Mouse (Mus musculus) forebrain, embryonic 13.5 days (tissue): ENCODE data around the gene Spout1. TPM values are rescaled to one million over a fixed set of nuclear protein-coding genes. Genes with fewer than 3 reads are reported as not detected.
"Not testable (repeated sequence)": the region's sequence is repeated elsewhere in the genome, so short reads cannot be mapped to it uniquely, and the experiment has no call there.

Experiments used
- ATAC-seq: fragments of 200-750 bp; cut with Nextera tagmentation; 2 replicates; pipeline ENCODE4 v1.8.0; 2017
- H3K27ac ChIP-seq: fragments of 300-500 bp; sonication (generic); 2 replicates; pipeline ENCODE4 v1.5.1; 2015; ENCODE audit warnings: inconsistent platforms, mild to moderate bottlenecking, moderate library complexity
- H3K27me3 ChIP-seq: fragments of 300-500 bp; sonication (generic); 2 replicates; pipeline ENCODE4 v1.6.1; 2015; ENCODE audit warnings: mild to moderate bottlenecking, inconsistent platforms
- H3K36me3 ChIP-seq: fragments of 300-500 bp; sonication (generic); 2 replicates; pipeline ENCODE4 v1.6.1; 2015; ENCODE audit warnings: mild to moderate bottlenecking, inconsistent platforms; ENCODE audit not compliant: poor library complexity, severe bottlenecking
- H3K4me1 ChIP-seq: fragments of 300-500 bp; sonication (generic); 2 replicates; pipeline ENCODE4 v1.6.1; 2015; ENCODE audit warnings: inconsistent platforms
- H3K4me2 ChIP-seq: fragments of 300-500 bp; sonication (generic); 2 replicates; pipeline ENCODE4 v1.6.1; 2015; ENCODE audit warnings: inconsistent platforms, mild to moderate bottlenecking, moderate library complexity
- H3K4me3 ChIP-seq: fragments of 300-500 bp; sonication (generic); 2 replicates; pipeline ENCODE4 v1.5.1; 2015; ENCODE audit warnings: mild to moderate bottlenecking, inconsistent platforms
- H3K9ac ChIP-seq: fragments of 300-500 bp; sonication (generic); 2 replicates; pipeline ENCODE4 v1.6.1; 2015; ENCODE audit warnings: mild to moderate bottlenecking, inconsistent platforms
- H3K9me3 ChIP-seq: fragments of 300-500 bp; sonication (generic); replicated peaks from 2 replicates; pipeline ENCODE4 v1.6.1; 2016; ENCODE audit warnings: inconsistent platforms
- WGBS: fragments of 180-500 bp; shearing (Covaris S2); methylation state at CpG from one replicate; pipeline ENCODE4 v1.1.7; 2015; 5-methylcytosine and 5-hydroxymethylcytosine counted together
- polyA plus RNA-seq: library from polyadenylated mRNA; unstranded; fragments of >200 nt; fragmentation: Nextera tagmentation; extraction: Ambion mirVana; gene quantifications from 2 replicates; pipeline ENCODE4 v1.2.1, GENCODE M21; 2015

Spout1 gene
- polyA plus RNA-seq, 1 experiment from 2014 or later = 62.1 TPM

DNA sequence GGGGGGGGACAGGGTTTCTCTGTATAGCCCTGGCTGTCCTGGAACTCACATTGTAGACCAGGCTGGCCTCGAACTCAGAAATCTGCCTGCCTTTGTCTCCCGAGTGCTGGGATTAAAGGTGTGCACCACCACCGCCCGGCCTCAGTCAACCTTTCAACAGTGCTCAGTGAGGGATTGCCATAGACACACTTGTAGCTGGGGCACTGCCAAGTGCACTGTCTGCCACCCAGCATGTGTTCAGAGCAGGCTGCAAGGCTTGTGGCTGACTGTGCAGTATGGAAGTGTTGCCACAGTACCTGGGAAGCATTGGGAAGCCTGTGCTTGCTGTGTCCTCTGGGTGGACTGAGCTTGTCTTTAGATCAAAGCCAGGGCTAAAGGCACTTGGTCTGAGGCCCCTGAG lies 38.2 kb downstream of the Spout1 start:
- not testable (repeated sequence) for H3K9me3 ChIP-seq, H3K4me1 ChIP-seq, H3K27ac ChIP-seq, H3K4me2 ChIP-seq, H3K4me3 ChIP-seq, ATAC-seq, H3K27me3 ChIP-seq, H3K9ac ChIP-seq
- 91% methylated on average over 4 of the region's 4 CpGs for WGBS
- H3K36me3 ChIP-seq = peaks cover 88% of the 10 kb centered on the region

DNA sequence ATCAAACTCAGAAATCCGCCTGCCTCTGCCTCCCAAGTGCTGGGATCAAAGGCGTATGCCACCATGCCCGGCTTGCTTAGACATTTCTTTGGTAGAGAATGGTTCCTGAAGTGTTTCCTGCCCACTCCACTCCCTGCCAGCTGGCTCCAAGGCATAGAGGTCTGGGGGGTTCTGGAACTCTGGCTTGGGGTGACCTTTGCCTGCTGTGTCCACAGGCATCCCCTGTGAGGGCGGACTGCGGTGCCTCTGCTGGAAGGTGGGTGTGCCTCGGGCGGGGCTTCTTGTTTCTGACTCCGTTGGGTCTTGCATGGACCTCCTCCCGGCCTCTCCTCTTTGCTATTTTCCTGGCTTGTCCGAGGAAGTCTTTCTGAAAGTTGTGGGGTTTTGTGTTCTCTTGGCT lies 41.8 kb downstream of the Spout1 start:
- H3K9ac ChIP-seq = no peak overlapping the region
- no peak for ATAC-seq
- H3K27me3 ChIP-seq = no peaks in the 10 kb centered on the region
- no peaks in the 10 kb centered on the region for H3K9me3 ChIP-seq
- H3K27ac ChIP-seq = no peak overlapping the region
- H3K4me3 ChIP-seq = no peak overlapping the region
- peaks cover 26% of the 10 kb centered on the region for H3K4me1 ChIP-seq
- WGBS = 90% methylated on average over 10 of the region's 10 CpGs
- peaks cover 52% of the 10 kb centered on the region for H3K36me3 ChIP-seq
- H3K4me2 ChIP-seq = no peak overlapping the region

DNA sequence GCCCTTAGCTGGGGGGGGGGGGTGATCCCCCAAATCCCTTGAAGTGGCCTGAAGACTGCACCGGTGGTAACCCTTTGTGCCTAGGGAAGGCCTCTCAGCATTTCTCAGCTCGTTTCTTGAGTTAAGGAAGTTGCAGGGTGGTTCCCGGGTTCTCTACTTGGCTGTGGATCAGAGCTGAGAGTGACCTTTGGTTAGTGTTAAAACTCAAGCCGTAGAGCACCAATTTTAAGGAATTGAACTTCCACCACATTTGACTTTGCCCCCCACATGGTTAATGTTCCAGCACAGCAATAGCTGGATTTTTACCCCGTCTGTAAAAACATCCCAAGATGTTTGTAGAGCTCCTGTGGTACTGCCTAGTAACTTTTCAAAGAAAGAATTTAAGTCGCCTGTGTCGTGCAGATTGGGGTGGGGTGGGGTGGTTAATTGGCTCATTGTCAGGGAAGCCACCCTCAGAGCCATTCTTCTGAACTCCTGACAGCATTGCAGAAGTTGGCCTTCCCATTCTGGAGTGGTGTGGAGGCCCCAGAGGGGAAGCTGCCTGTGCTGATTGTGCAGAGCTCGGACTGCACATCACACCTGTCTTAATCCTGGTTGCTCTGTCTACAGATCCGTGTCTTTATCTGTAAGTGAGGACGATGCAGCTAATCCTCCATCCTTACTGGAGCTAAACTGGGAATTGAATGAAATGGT lies 43.2 kb downstream of the Spout1 start:
- ATAC-seq = no peak
- peaks cover 26% of the 10 kb centered on the region for H3K4me1 ChIP-seq
- peak overlapping the region; percentile 73 for H3K4me3 ChIP-seq
- no peaks in the 10 kb centered on the region for H3K27me3 ChIP-seq
- peaks cover 38% of the 10 kb centered on the region for H3K36me3 ChIP-seq
- WGBS = 45% methylated on average over 10 of the region's 10 CpGs
- no peak overlapping the region for H3K27ac ChIP-seq
- H3K4me2 ChIP-seq = peak overlapping the region; percentile 93
- peak overlapping the region; percentile 85 for H3K9ac ChIP-seq
- no peaks in the 10 kb centered on the region for H3K9me3 ChIP-seq

DNA sequence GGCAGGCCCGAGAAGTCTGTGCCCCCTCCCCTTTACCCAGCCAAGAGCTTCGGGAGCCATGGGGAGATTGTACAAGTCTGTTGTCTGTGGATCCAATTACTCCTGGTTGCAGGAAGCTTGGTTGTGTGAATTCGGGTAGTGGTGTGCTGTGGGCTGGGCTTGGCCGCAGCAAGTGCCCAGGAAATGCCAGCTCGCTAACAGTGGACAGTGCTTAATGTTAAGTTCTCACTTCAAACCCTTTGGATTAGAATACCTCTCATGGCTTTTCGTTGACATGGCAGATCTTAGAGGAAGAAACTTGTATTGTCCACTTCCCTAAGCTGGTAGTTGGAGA lies 43.9 kb downstream of the Spout1 start:
- H3K9me3 ChIP-seq = no peaks in the 10 kb centered on the region
- H3K4me3 ChIP-seq = peak overlapping the region; percentile 73
- 0 out of 2 replicates have a peak overlapping the region, but pooled peaks have one; percentile 52 for H3K27ac ChIP-seq
- 31% methylated on average over 6 of the region's 6 CpGs for whole genome bisulfite sequencing
- ATAC-seq = 0 out of 2 replicates have a peak, but pooled peaks have one; percentile 1
- H3K4me2 ChIP-seq = peak overlapping the region; percentile 93
- H3K9ac ChIP-seq = peak overlapping the region; percentile 85
- H3K4me1 ChIP-seq = peaks cover 26% of the 10 kb centered on the region
- H3K27me3 ChIP-seq = no peaks in the 10 kb centered on the region
- H3K36me3 ChIP-seq = peaks cover 36% of the 10 kb centered on the region

DNA sequence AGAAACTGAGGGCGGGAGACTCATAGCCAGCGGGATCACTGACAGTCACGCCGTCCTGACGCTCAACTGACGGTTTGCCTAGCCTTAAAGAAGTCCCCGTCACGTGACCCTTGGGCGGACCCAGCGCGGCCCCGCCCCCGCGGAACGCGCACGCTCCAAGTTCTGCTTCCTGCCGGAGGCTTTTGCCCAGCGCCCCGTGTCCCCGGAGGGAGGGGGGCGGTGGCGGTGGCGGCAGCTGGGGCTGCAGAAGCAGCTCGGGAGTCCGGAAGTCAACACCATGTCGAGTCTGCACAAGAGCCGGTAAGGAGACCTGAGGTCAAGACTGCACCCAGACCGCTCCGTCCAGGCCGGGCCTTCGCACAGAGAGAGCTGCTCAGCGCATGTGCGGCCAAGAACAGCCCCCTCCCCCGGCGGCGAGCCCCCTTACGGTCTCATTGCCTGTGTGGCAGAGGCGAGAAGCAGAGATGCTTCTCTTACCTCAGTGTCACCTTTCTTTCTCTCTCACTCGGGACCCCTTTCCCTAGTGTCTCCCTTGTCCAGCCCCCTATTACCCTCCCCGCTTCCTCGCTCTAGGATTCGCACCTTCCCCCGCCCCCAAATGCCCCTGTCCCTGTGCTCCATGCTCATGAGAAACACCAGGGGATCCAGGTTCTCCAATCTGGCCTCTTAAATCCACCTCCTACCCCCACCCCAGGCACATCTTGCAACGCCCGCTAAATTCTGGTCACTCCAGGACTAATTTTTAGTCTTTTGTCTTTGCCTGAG lies 44.5 kb downstream of the Spout1 start, which contains the start of gene Tbc1d13:
Gene Tbc1d13 (plus strand): TSS at position 134 of the 765 bp plus-strand sequence.
- peak within 1 kb of the TSS; percentile 85 for H3K9ac ChIP-seq
- H3K9me3 ChIP-seq = no peaks in the 10 kb centered on the region
- peaks cover 26% of the 10 kb centered on the region for H3K4me1 ChIP-seq
- peak within 1 kb of the TSS; percentile 73 for H3K4me3 ChIP-seq
- H3K27me3 ChIP-seq = no peaks in the 10 kb centered on the region
- peak within 1 kb of the TSS; percentile 93 for H3K4me2 ChIP-seq
- ATAC-seq = peak; percentile 95
- WGBS = 0% methylated on average over 46 of the region's 46 CpGs
- H3K27ac ChIP-seq = peak within 1 kb of the TSS; percentile 52; the same call in 1 of the 2 replicates
- H3K36me3 ChIP-seq = peaks cover 33% of the 10 kb centered on the region

DNA sequence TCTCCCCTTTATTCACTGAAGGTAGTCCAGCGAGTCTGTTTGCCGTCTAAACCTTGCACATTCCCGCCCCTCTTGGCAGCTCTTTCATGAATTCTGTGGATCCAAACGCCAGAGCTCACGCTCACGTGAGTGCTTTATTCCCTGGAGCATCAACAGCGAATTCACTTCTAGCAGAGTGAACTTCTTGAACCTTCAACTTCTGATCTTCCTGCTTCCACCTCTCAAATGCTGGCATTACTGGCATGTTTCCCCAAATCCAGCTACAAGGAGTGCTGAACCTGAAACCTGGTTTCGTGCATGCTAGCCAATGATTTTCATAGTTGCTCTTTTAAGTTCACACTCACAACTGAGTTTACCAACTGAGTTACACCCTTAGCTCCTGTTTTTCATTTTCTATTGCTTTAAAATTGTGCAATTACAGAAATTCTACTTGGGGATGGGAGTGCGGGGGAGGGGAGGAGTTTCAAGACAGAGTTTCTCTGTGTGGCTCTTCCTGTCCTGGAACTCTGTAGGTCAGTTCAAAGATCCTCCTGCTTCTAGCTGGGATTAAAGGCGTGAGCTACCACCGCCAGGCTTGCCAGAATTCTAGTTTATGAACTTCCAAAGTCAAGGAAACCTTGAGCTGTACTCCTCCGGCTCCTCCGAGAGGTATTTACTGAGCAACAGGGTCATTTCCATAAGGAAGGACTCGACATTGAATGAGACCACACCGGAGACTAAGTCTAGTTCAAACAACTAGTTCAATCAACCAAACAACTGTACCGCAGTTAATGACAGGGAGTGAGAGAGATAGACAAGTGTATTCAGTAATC lies 45.3 kb downstream of the Spout1 start:
- H3K27ac ChIP-seq = 0 out of 2 replicates have a peak overlapping the region, but pooled peaks have one; percentile 2
- WGBS = 25% methylated on average over 16 of the region's 16 CpGs

DNA sequence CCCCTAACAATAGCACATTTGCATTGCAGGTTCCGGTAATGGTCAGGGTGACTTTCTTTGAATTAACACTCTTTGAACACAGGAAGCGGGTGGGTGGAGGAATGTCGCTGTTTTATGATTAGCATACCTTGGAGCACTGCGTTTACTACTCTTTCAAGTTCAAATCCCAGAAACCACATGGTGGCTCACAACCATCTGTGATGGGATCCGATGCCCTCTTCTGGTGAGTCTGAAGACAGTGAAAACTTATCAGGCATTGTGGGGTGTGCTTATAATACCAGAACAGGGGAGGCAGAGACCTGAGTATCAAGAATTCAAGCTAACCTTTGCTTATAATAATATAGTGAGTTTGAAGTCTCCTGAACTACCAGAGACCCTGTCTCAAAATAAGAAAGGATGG lies 47.0 kb downstream of the Spout1 start:
- H3K36me3 ChIP-seq, H3K9me3 ChIP-seq, H3K27me3 ChIP-seq, H3K4me3 ChIP-seq, H3K4me2 ChIP-seq, H3K27ac ChIP-seq, ATAC-seq, H3K9ac ChIP-seq: not testable (repeated sequence)
- peaks cover 26% of the 10 kb centered on the region for H3K4me1 ChIP-seq
- 72% methylated on average over 5 of the region's 5 CpGs for WGBS

More for the DNA sequence above, 45.3 kb downstream of the Spout1 start:
- H3K27me3 ChIP-seq = no peaks in the 10 kb centered on the region
- H3K4me1 ChIP-seq = peaks cover 26% of the 10 kb centered on the region
- peaks cover 25% of the 10 kb centered on the region for H3K36me3 ChIP-seq
- no peaks in the 10 kb centered on the region for H3K9me3 ChIP-seq
- peak overlapping the region; percentile 85; the same call in 1 of the 2 replicates for H3K9ac ChIP-seq
- peak overlapping the region; percentile 93 for H3K4me2 ChIP-seq
- peak overlapping the region; percentile 73 for H3K4me3 ChIP-seq
- ATAC-seq = no peak

DNA sequence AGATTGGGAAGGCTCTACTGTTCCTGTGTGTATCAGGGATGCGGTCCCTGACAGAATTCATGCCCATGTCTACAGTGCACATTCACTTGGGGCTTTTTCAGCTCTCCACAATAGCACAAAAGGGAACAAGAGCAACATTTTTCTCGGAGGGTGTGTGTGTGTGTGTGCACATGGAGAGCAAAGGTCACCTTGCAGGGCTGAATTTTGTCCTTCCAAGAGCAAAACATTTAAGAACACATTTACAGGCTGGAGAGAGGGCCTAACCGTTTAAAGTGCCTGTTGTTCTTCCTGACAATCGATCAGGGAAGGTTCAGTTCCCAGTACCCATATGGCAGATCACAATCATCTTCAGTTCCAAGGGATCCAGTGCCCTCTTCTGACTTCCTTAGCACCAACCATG lies 48.1 kb downstream of the Spout1 start:
- no peak overlapping the region for H3K9ac ChIP-seq
- 89% methylated on average over 4 of the region's 4 CpGs for WGBS
- H3K4me3 ChIP-seq = no peak overlapping the region
- peaks cover 19% of the 10 kb centered on the region for H3K4me1 ChIP-seq
- no peak for ATAC-seq
- H3K9me3 ChIP-seq = no peaks in the 10 kb centered on the region
- H3K27ac ChIP-seq = no peak overlapping the region
- H3K4me2 ChIP-seq = no peak overlapping the region
- H3K36me3 ChIP-seq = no peaks in the 10 kb centered on the region
- no peaks in the 10 kb centered on the region for H3K27me3 ChIP-seq

DNA sequence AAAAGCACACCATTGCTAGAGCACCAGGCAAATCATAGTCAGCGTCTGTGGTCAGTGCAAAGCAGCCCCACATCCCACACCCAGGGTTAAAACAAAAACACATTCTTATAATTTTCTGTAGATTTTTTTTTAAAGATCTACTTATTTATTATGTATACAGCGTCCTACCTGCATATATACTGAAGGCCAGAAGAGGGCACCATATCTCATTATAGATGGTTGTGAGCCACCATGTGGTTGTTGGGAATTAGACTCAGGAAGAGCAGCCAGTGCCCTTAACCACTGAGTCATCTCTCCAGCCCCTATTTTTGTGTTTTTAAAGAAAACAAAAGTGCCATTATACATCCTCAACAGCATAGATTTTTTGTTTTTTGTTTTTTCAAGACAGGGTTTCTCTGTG lies 49.5 kb downstream of the Spout1 start:
- Histone ChIP-seq H3K27ac (no peak overlapping the region), H3K9ac (no peak overlapping the region), H3K4me2 (no peak overlapping the region), H3K36me3 (no peaks in the 10 kb centered on the region), H3K4me3 (no peak overlapping the region), H3K27me3 (no peaks in the 10 kb centered on the region), H3K9me3 (no peaks in the 10 kb centered on the region), H3K4me1 (peaks cover 13% of the 10 kb centered on the region)
- WGBS = 33% methylated on average over 2 of the region's 2 CpGs
- ATAC-seq = no peak

DNA sequence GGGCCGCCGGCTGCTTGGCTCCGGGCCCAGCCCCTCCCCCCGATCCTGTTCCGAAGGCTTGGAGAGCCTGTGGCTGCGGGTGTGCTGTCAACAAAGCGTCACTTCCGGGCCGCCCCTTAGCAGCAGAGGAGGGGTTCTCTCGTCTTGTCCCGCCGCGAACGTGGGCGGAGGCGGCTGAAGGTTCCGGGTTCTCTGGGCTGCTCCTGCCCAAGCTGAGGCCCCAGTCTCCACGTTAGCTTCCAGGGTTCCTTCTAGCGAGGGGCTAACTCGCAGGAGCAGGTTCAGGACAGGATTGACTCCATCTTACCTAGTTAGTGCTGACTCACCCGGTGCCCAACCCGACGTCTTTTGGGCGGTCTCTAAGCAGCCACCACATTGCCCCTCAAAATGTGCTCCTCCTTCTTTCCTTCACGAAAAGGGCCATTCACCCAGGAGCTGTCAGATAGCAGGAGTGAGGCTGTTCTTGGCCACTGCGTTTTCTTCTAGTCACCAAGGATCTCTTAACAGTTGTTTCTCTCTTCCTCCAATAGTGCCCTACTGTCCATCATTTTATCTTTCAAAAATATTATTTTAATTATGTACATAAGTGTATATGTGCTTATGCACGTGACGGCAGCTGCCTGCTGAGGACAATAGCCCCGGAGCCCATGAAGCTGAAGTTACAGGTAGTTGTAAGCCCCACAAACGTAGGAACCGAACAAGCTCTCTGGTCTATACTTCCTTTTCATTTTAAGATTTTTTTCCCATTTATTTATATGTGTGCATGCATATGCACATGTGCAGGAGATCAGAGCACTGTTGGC lies 53.6 kb downstream of the Spout1 start, which contains the start of gene Zer1:
Gene Zer1 (minus strand): TSS at position 114 of the 803 bp plus-strand sequence.
- H3K36me3 ChIP-seq = peaks cover 7% of the 10 kb centered on the region; the same call in 1 of the 2 replicates
- H3K27ac ChIP-seq = peak within 1 kb of the TSS; percentile 83
- peaks cover 36% of the 10 kb centered on the region for H3K4me1 ChIP-seq
- 10% methylated on average over 31 of the region's 31 CpGs for WGBS
- no peaks in the 10 kb centered on the region for H3K27me3 ChIP-seq
- peak; percentile 97 for ATAC-seq
- H3K9ac ChIP-seq = peak within 1 kb of the TSS; percentile 93
- H3K9me3 ChIP-seq = no peaks in the 10 kb centered on the region
- H3K4me3 ChIP-seq = peak within 1 kb of the TSS; percentile 89
- peak within 1 kb of the TSS; percentile 87 for H3K4me2 ChIP-seq
